Mouse (Mus musculus) left cerebral cortex, adult 11 months (tissue): ENCODE measurements around the gene Rap1gds1.

Source experiments
- DNase-seq: peaks from one replicate; pipeline ENCODE4 v3.0.0; 2022; ENCODE audit warnings: low spot score

Rap1gds1 gene

GRCm38 (mm10) chr3:139074484-139075211 lies at the start of gene Rap1gds1:
Gene Rap1gds1, minus strand, starts transcription at chr3:139075201.
- peak; percentile 36 for DNase-seq

- no peak for DNase-seq
Measured at GRCm38 (mm10) chr3:139118446-139118845, 43.4 kb upstream of the Rap1gds1 start.

- no peak for DNase-seq
Measured at GRCm38 (mm10) chr3:139116733-139117337, 41.8 kb upstream of the Rap1gds1 start.

GRCm38 (mm10) chr3:139112335-139112973 lies 37.5 kb upstream of the Rap1gds1 start:
- no peak for DNase-seq

DNA sequence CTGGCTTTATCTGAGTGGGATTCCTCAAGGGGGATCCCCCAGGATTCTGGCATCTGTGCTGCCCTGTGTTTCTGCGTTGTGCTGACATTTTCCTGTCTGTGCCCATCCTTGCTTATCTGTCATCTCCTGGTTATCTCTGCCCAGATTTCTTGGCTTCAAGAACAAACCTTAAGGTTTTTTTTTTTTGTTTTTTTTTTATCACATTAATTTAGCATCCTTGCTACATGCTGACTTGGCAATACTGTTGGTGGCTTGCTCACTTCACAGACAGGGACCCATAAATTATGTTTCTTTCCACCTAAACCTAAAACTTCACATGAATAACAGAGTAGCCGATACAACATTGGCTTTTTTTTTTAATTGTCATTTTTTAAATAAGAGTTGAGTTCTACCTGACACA lies 36.9 kb upstream of the Rap1gds1 start:
- no peak for DNase-seq

DNA sequence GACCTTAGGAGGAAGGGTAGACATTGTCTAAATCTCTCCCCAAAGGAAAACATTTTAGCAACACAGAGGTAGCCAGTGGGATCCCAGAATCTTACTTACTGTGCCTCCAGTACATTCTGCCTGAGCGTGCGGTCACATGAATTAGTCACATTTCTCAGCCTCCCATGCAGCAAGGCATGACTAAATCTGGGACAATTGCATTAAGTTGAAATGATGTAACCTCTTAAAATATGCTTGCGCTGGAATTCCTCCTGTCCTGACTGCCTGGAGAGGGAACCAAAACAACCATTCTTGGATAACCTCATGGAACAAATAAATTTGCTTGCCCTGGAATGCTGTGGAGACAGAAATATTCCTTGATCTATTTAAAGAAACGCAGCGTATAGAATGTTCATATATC lies 33.2 kb upstream of the Rap1gds1 start:
- DNase-seq, result no peak

DNA sequence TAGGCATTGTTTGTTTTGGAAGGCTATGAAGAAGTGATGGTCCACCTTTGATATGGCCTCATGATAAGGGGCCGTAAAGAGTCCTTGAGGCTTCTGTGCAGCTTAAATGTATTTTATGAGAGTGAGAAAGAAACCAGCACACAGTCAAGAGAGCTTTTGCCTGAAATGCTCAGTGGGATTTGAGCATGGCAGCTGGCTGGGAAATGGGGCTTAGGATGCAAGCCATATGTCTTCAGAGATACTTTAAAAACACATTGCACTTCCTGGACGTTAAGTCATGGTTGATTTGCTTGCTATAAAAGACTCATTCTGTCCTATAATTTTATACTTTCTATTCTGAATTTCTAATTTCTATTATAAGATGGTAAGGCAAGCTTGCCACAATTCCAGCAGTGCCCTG lies 28.9 kb upstream of the Rap1gds1 start:
- peak; percentile 21 for DNase-seq

- peak; percentile 13 for DNase-seq
Measured at GRCm38 (mm10) chr3:139103346-139103745, 28.3 kb upstream of the Rap1gds1 start.

- no peak for DNase-seq
Measured at GRCm38 (mm10) chr3:139101941-139102340, 26.9 kb upstream of the Rap1gds1 start.

- DNase-seq, result no peak
Measured at GRCm38 (mm10) chr3:139099284-139099683, 24.3 kb upstream of the Rap1gds1 start.

GRCm38 (mm10) chr3:139095894-139096293 lies 20.9 kb upstream of the Rap1gds1 start:
- no peak for DNase-seq

GRCm38 (mm10) chr3:139088526-139088925 lies 13.5 kb upstream of the Rap1gds1 start:
- no peak for DNase-seq

DNA sequence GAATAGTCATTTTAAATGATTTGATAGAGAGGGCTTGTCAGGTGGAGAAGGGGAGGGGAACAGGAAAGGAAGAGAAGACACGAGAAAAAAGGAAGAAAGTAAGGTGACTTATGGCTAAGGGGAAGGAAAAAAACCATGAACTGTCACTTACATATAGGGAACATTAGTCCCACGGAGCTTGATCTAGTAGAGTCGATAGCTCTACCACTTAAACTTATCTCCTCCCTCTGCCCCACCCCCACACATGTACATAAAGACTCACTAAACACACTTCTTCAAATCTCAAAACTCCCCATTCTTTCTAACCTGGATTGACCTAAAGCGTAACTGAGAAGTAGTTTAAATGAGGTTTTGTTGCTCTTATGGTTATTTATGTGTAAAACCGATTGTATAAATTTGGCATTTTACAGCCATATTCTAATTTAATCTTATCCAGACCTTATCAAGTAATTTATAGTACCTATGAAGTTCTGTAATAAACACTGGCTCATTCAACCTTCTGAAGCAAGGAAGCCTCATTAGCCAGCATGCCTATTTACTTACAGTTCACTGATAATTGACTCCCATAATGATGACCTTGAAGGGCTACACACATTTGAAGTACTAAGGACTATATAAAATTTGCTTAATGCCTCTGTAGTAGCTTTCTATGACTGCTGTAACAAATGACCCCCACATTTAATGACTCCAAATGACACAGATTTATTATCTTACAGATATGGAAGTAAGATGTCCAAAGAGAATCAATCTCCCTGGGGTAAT lies 9.0 kb upstream of the Rap1gds1 start:
- DNase-seq, result no peak

- DNase-seq, result no peak
Measured at GRCm38 (mm10) chr3:139079831-139080230, 4.8 kb upstream of the Rap1gds1 start.

DNA sequence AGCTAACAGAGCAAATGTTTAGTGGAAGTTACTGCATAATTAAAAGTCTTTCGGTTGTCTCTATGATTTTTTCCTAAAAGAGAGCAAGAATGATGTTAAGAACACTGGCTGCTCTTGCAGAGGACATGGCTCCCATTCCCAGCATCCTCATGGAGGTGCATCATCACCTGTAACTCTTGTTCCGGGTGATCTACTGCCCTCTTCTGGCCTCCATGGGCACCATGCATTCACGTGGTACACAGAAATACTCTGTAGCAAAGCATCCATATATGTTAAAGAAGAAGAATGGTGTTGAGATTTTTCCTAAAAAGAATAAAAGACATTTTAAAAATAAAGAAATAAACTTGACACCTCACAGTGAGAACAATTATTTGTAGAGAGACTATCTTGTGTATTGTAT lies 3.0 kb upstream of the Rap1gds1 start:
- DNase-seq, result no peak

DNA sequence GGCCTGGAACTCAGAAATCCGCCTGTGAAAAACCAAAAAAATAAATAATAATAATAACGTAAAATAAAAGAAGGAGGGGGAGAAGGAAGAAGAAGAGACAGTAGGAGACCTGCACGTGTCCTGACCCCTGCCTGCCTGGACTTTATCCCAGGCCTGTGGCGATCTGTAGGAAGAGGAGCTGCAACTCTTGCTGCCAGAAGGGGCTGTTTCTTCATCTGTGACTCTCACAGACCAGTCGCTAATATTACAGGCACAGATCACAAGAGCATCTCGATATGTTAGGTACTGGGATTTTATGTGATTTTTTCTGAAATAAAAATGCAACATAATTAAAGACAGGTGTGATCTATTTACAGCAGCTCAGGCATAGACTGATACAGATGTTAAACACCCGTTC lies 1.1 kb upstream of the Rap1gds1 start:
- DNase-seq, result no peak

GRCm38 (mm10) chr3:139075333-139076058 lies 495 bp upstream of the Rap1gds1 start:
- DNase-seq, result peak; percentile 83

DNA sequence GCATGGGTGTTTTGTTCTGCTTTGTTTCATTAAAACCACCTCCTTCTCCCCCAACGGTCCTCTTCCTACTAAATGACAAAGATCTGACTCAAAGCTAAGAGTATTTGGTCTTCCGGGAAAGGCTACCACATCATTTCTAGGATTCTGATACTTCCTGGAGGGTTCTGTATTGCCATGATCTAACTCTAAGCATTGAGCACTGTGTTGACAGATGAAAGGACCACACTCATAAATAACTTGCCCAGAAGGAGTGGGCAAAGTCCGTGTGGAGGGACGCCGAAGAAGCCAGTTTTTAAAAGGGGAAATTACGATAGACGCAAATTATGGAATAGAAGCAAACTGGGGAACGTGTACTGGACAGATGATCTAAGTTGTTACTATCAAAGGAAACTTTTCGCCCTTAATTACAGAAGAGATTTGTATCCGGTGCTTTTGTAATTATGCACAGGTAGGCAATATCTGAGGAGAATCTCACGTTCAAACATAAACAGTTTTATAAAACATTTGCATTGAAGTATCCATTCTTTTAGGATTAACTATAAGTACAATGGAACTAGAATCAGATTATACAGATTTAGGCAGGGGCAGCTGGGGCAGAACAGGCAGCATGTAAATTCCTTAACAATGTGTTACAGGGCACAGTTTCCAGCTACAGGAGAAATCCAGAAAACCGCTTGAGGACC lies 1.1 kb downstream of the Rap1gds1 start:
- DNase-seq, result no peak

GRCm38 (mm10) chr3:139069539-139069938 lies 5.5 kb downstream of the Rap1gds1 start:
- DNase-seq, result no peak

DNA sequence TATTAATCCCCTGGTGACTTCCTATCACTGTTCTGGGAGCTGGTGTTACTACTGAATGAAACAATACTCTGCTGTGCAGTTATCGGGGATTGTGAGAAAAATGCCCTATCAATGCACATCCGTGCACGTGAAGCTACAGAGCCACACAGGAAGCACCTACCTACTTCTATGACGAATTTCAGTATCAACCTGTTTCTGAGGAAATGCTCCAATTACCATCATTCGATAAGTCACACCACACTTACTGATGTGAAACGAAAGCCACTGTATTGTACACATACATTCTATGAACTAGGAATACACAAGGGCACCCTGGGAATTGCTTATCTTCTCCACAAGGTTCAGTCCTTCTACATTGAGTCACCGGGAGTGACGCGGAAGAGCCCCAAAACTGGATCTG lies 10.9 kb downstream of the Rap1gds1 start:
- no peak for DNase-seq

DNA sequence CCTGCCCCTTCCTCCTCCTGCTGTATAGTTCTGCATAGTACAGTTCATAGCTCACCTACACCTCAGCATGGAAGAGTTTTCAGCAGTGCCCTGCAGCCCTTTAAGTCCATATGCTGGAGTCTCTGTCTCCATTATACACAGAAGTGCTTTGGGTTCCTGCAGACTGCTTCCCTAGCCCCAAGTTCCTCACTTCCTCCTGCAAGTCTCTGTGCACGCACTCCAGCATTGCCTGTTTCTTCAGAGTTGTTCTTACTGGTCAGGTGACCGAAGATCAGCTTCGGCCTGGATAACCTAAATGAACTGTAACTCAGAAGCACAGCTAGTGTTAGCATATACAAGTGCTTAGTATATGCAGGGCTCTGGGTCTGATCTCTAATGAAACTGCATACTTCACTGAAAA lies 12.9 kb downstream of the Rap1gds1 start:
- no peak for DNase-seq
